ENCODE assay signal across 21 mouse cellular contexts in the genomic region with DNA sequence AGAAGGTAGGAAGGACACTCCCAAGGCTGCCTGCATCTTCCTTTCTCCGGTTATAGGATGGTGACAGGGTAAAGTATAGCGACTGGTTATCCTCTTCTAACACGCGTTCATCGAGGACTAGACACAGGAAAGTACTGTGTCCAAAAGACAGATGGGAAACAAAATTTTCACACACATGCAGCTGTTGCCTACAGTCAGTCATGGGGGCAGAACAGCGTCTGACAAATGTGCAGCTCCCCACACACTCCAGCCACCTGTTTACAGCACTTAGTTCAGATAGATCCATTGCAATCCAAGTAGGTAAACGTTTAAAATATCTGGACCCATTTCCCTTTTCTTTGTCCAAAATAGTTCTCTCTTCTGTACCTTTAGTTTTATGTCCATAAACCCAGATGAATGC.
A peak's percentile ranks its signal among the peaks of the same experiment; 100 is the strongest.
DNase-seq lines count a peak whose midpoint lies in the region; ATAC-seq and TF ChIP-seq lines count a peak whose summit lies in the region.
"Had no signal": no experiment of that assay in that cellular context is flagged by ENCODE, and none has a peak within 500 bp of the region (broad histone marks: within the 10 kb centered on the region; RNA-seq: fewer than 3 reads in every experiment).

No protein-coding gene starts in this region.

- peaks cover 26% of the 10 kb centered on the region for H3K4me1 ChIP-seq in embryonic facial prominence, embryonic 13.5 days
- H3K4me1 ChIP-seq in embryonic facial prominence, embryonic 10.5 days: peaks cover 14% of the 10 kb centered on the region
- peaks cover 11% of the 10 kb centered on the region; the same call in 1 of the 2 replicates for H3K4me1 ChIP-seq in limb, embryonic 12.5 days (replicated peaks)
- H3K4me1 ChIP-seq in limb, embryonic 10.5 days: peaks cover 5% of the 10 kb centered on the region
- H3K4me1 ChIP-seq in limb, embryonic 14.5 days (ENCODE audit: control insufficient read depth, insufficient read depth, low read length): peaks cover 16% of the 10 kb centered on the region
- H3K4me1 ChIP-seq in forebrain, embryonic 11.5 days (replicated peaks; ENCODE audit: control insufficient read depth, insufficient read depth, low read length): no peaks in the 10 kb centered on the region

- no peak for DNase-seq in embryonic facial prominence, embryonic 10.5 days (ENCODE audit: low spot score)
- DNase-seq in limb, embryonic 10.5 days (ENCODE audit: low spot score): no peak
- peak; percentile 35 for DNase-seq in limb, embryonic 14.5 days (ENCODE audit: low spot score)
- DNase-seq in layer of hippocampus, adult 11-12 months (ENCODE audit: low spot score): no peak
- no peak for DNase-seq in forebrain, embryonic 11.5 days (ENCODE audit: low spot score)
- DNase-seq: adrenal gland, postnatal 14 days; B cell, adult 2 months; cerebellum, adult 18-20 months; cerebellum, adult 9-11 months; gastrocnemius, postnatal 25 days; heart, postnatal 10 days; heart, postnatal 4 days had no signal

- no peak overlapping the region for H3K4me3 ChIP-seq in embryonic facial prominence, embryonic 13.5 days
- H3K4me3 ChIP-seq in embryonic facial prominence, embryonic 10.5 days: no peak overlapping the region
- H3K4me3 ChIP-seq in limb, embryonic 12.5 days (replicated peaks): no peak overlapping the region
- H3K4me3 ChIP-seq in limb, embryonic 10.5 days: no peak overlapping the region
- no peak overlapping the region for H3K4me3 ChIP-seq in limb, embryonic 14.5 days (replicated peaks; ENCODE audit: low read length)
- H3K4me3 ChIP-seq in forebrain, embryonic 11.5 days (ENCODE audit: low read depth, low read length): no peak overlapping the region
- H3K4me3 ChIP-seq: hindbrain, embryonic 12.5 days had no signal

- no peak overlapping the region for H3K9ac ChIP-seq in embryonic facial prominence, embryonic 13.5 days
- H3K9ac ChIP-seq in limb, embryonic 12.5 days (replicated peaks): no peak overlapping the region
- no peak overlapping the region for H3K9ac ChIP-seq in limb, embryonic 14.5 days (ENCODE audit: low read depth, low read length, severe bottlenecking)
- no peak overlapping the region for H3K9ac ChIP-seq in forebrain, embryonic 11.5 days (ENCODE audit: low read length)
- H3K9ac ChIP-seq: hindbrain, embryonic 12.5 days had no signal

- peak overlapping the region; percentile 35; the same call in 1 of the 2 replicates for H3K27ac ChIP-seq in embryonic facial prominence, embryonic 13.5 days
- no peak overlapping the region for H3K27ac ChIP-seq in embryonic facial prominence, embryonic 10.5 days (replicated peaks)
- peak overlapping the region; percentile 30; the same call in 1 of the 2 replicates for H3K27ac ChIP-seq in limb, embryonic 12.5 days
- H3K27ac ChIP-seq in limb, embryonic 10.5 days: no peak overlapping the region
- H3K27ac ChIP-seq in limb, embryonic 14.5 days (replicated peaks; ENCODE audit: low read depth, low read length): no peak overlapping the region
- H3K27ac ChIP-seq in forebrain, embryonic 11.5 days (ENCODE audit: low read depth, low read length): no peak overlapping the region
- H3K27ac ChIP-seq: hindbrain, embryonic 12.5 days had no signal

- no peak for TF ChIP-seq POLR2A in limb, embryonic 14.5 days (IDR thresholded peaks at IDR 0.05; ENCODE audit: borderline replicate concordance, extremely low read depth, insufficient read depth, insufficient read length)

- H3K36me3 ChIP-seq in embryonic facial prominence, embryonic 13.5 days: no peaks in the 10 kb centered on the region
- H3K36me3 ChIP-seq in embryonic facial prominence, embryonic 10.5 days (replicated peaks): no peaks in the 10 kb centered on the region
- H3K36me3 ChIP-seq in limb, embryonic 12.5 days: no peaks in the 10 kb centered on the region
- no peaks in the 10 kb centered on the region for H3K36me3 ChIP-seq in limb, embryonic 10.5 days
- no peaks in the 10 kb centered on the region for H3K36me3 ChIP-seq in limb, embryonic 14.5 days (ENCODE audit: control insufficient read depth, insufficient read depth, low read length)
- H3K36me3 ChIP-seq in forebrain, embryonic 11.5 days (ENCODE audit: control insufficient read depth, insufficient read depth, low read length): no peaks in the 10 kb centered on the region
- H3K36me3 ChIP-seq: hindbrain, embryonic 12.5 days had no signal

- H3K4me2 ChIP-seq in embryonic facial prominence, embryonic 13.5 days: no peak overlapping the region
- no peak overlapping the region for H3K4me2 ChIP-seq in limb, embryonic 12.5 days
- no peak overlapping the region for H3K4me2 ChIP-seq in limb, embryonic 14.5 days (replicated peaks; ENCODE audit: low read depth, low read length, severe bottlenecking)
- H3K4me2 ChIP-seq in forebrain, embryonic 11.5 days (ENCODE audit: low read depth, low read length, severe bottlenecking): no peak overlapping the region
- H3K4me2 ChIP-seq: hindbrain, embryonic 12.5 days had no signal

- 87% methylated on average over 7 of the region's 7 CpGs for WGBS in embryonic facial prominence, embryonic 13.5 days
- 88% methylated on average over 7 of the region's 7 CpGs for WGBS in embryonic facial prominence, embryonic 10.5 days
- 89% methylated on average over 7 of the region's 7 CpGs for WGBS in limb, embryonic 12.5 days
- 93% methylated on average over 7 of the region's 7 CpGs for WGBS in limb, embryonic 10.5 days
- 80% methylated on average over 7 of the region's 7 CpGs for WGBS in limb, embryonic 14.5 days
- WGBS in forebrain, embryonic 11.5 days: 95% methylated on average over 7 of the region's 7 CpGs

- H3K27me3 ChIP-seq in embryonic facial prominence, embryonic 13.5 days: no peaks in the 10 kb centered on the region
- no peaks in the 10 kb centered on the region for H3K27me3 ChIP-seq in embryonic facial prominence, embryonic 10.5 days (replicated peaks; ENCODE audit: low read depth, poor library complexity, severe bottlenecking)
- H3K27me3 ChIP-seq in limb, embryonic 12.5 days: no peaks in the 10 kb centered on the region
- no peaks in the 10 kb centered on the region for H3K27me3 ChIP-seq in limb, embryonic 10.5 days (ENCODE audit: low read depth, poor library complexity, severe bottlenecking)
- H3K27me3 ChIP-seq in limb, embryonic 14.5 days (ENCODE audit: control insufficient read depth, insufficient read depth, low read length): no peaks in the 10 kb centered on the region
- no peaks in the 10 kb centered on the region for H3K27me3 ChIP-seq in forebrain, embryonic 11.5 days (ENCODE audit: control insufficient read depth, insufficient read depth, low read length)
- H3K27me3 ChIP-seq: hindbrain, embryonic 12.5 days; Patski had no signal

- no peak for ATAC-seq in embryonic facial prominence, embryonic 13.5 days (ENCODE audit: insufficient number of reproducible peaks, insufficient read depth, low FRiP score, low TSS enrichment, low read depth)
- ATAC-seq in limb, embryonic 12.5 days (ENCODE audit: insufficient number of reproducible peaks, insufficient read depth, low FRiP score, low TSS enrichment, low read depth): no peak
- peak; percentile 58; the same call in 1 of the 2 replicates for ATAC-seq in limb, embryonic 14.5 days (ENCODE audit: low FRiP score, low read depth)
- ATAC-seq in forebrain, embryonic 11.5 days (replicated peaks; ENCODE audit: low FRiP score): no peak
- ATAC-seq: activated CD4-positive, CD25-positive, alpha-beta regulatory T cell, adult 4 months; forebrain, embryonic 14.5 days; hindbrain, embryonic 16.5 days; inflammation-experienced regulatory T-cells, adult 6 months; intestine, postnatal 0 days; Patski had no signal

- no peaks in the 10 kb centered on the region for H3K9me3 ChIP-seq in embryonic facial prominence, embryonic 13.5 days
- no peaks in the 10 kb centered on the region for H3K9me3 ChIP-seq in embryonic facial prominence, embryonic 10.5 days
- no peaks in the 10 kb centered on the region for H3K9me3 ChIP-seq in limb, embryonic 12.5 days
- H3K9me3 ChIP-seq in limb, embryonic 10.5 days (replicated peaks): no peaks in the 10 kb centered on the region
- H3K9me3 ChIP-seq in limb, embryonic 14.5 days (ENCODE audit: control insufficient read depth, low read length): no peaks in the 10 kb centered on the region
- no peaks in the 10 kb centered on the region for H3K9me3 ChIP-seq in forebrain, embryonic 11.5 days (ENCODE audit: control insufficient read depth, low read length)
- H3K9me3 ChIP-seq: hindbrain, embryonic 12.5 days had no signal

Comparison
In these comparisons a context has a peak if more than half of its experiments do, and no peak if none do; other contexts are left out.
1. H3K27ac ChIP-seq: peak in embryonic facial prominence, embryonic 13.5 days (single experiment) and limb, embryonic 12.5 days (single experiment); none in embryonic facial prominence, embryonic 10.5 days (single experiment), limb, embryonic 10.5 days (single experiment), limb, embryonic 14.5 days (single experiment) and forebrain, embryonic 11.5 days (single experiment).